Mouse (Mus musculus) gastrocnemius, postnatal 14 days (tissue): Measurements from ENCODE around the gene Crls1. TPM values are rescaled to one million over a fixed set of nuclear protein-coding genes. Genes with fewer than 3 reads are reported as not detected.

Experiments used
- DNase-seq: peaks from one replicate; pipeline ENCODE4 v3.0.0; 2021; ENCODE audit warnings: mixed read lengths
- intact Hi-C: fragments of 180-260 bp; cut with DNase I; formaldehyde crosslinking; loops from one replicate; pipeline ENCODE4 v1.15.1; 2025; ENCODE audit warnings: low total_unique reads
- total RNA-seq, 2 experiments: library from RNA; stranded (reverse); gene quantifications; 2 replicates each; pipeline ENCODE4 v1.2.3; 2021

Crls1 gene
- total RNA-seq, 2 experiments from 2014 or later = 14.2 to 15.8 TPM

GRCm38 (mm10) chr2:132880844-132881645 lies 34.6 kb downstream of the Crls1 start, which contains the start of gene Lrrn4:
Lrrn4 (minus strand) TSS chr2:132880891.
- no peak for DNase-seq
- intact Hi-C loops = no loop called here

DNA sequence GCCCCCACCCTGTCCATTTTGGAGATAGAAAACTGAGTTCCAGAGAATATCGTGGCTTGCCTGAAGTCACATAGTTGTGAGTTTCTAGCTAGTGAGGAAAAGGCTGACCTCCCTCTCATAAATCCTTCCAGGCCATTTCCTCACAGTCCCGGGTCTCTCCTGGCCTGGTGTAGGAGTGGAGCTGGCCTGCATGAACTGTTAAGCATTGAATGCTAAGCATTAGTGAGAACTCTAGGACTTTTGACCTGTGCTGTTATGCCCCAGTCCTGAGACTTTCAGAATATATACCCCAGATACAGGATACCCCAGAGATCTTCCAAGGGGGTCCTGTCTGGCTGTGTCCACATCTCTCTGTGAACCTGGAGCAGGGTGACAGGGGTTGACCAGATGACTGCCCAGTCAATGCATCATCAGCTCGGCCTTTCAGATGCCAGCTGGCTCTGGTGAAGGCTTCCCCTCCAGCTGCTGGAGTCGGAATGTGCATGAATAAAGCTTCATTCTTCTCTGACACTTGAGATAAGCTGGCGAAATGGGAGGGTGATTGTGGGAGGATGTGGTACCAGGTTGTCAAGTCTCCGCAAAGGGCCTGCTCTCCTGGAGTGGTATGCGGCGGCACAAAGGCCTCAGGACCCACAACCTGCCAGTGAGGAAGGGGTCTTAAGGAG lies 38.0 kb downstream of the Crls1 start:
- DNase-seq = no peak
- intact Hi-C loops = no loop called here

- no peak for DNase-seq
Observed at GRCm38 (mm10) chr2:132885312-132885711, 38.8 kb downstream of the Crls1 start.

DNA sequence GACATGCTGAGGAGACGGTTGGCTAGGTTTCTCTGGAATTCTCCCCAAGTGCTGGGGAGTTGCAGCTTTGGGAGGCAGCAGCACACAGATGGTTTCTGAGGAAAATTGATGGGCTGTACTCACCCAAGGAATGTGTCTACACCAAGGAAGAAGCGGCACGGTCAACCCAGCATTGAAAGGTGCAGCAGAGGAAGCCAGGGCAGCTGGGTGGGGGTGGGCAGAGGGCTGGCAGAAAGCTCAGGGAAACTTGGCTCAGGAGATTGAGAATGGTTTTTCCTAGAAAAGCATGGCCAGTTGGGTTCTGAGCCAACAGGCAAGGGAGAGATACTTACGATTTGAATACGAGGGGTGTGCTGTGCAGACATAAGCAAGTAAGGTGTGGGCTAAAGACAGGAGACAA lies 47.4 kb downstream of the Crls1 start:
- no peak for DNase-seq
- intact Hi-C loops = no loop called here

More at GRCm38 (mm10) chr2:132885312-132885711, 38.8 kb downstream of the Crls1 start:
- intact Hi-C loops = no loop called here

DNA sequence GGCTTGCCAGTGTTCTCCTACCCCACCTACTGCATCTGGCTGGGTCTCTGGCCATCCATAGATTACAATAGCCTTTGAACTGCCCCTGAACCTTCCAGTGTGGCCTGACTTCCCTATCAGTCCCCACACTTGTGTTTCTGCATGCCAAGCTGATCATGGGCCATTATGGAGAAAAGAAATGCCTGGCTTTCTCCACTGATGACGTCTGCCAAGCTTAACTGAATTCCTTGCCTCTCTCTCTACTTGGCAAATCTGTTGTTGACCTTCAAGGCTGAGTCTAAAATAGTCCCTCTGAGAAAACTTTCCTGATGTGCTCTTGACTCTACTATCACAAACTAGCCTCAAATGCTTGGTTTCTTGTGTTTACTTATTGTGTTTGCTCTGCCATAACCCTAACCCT lies 51.7 kb downstream of the Crls1 start:
- intact Hi-C loops = no loop called here
- no peak for DNase-seq

DNA sequence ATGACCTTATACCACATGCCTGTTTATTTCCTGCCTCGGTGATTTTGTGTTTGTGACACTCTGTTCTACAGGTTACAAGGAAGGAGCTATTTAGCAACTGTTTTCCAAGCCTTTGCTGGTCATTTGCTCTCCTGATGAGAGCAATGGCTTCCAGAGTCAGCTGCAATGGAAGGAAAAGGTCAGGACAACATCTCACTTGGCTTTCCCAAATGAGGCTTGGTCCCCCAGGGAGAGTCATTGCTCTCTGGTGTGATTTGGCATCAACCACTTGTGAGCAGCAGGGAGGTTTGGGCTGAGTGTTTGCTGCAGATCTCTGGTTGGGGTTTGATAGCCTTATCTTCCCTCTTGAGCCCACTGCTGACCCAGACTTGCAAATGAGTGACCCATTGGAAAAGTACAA lies 54.1 kb downstream of the Crls1 start:
- DNase-seq = no peak
- intact Hi-C loops = loop anchor here (5.0 kb wide), 1 partner anchor 383 kb away; no protein-coding TSS in a partner anchor

- DNase-seq = no peak
- intact Hi-C loops = loop anchor here (5.0 kb wide), 1 partner anchor 384 kb away; no protein-coding TSS in a partner anchor
Observed at GRCm38 (mm10) chr2:132901636-132902035, 55.2 kb downstream of the Crls1 start.

- intact Hi-C loops = loop anchor here (5.0 kb wide), 1 partner anchor 385 kb away; no protein-coding TSS in a partner anchor
Observed at GRCm38 (mm10) chr2:132902056-132902455, 55.6 kb downstream of the Crls1 start.

GRCm38 (mm10) chr2:132903498-132903897 lies 57.0 kb downstream of the Crls1 start:
- peak; percentile 6 for DNase-seq

More at GRCm38 (mm10) chr2:132902056-132902455, 55.6 kb downstream of the Crls1 start:
- DNase-seq = no peak

GRCm38 (mm10) chr2:132904961-132905360 lies 58.5 kb downstream of the Crls1 start:
- intact Hi-C loops = loop anchor here (5.0 kb wide), 2 partner anchors 58 to 388 kb away; partner anchors contain the start of gene Crls1
- no peak for DNase-seq

More at GRCm38 (mm10) chr2:132903498-132903897, 57.0 kb downstream of the Crls1 start:
- intact Hi-C loops = loop anchor here (5.0 kb wide), 1 partner anchor 386 kb away; no protein-coding TSS in a partner anchor

DNA sequence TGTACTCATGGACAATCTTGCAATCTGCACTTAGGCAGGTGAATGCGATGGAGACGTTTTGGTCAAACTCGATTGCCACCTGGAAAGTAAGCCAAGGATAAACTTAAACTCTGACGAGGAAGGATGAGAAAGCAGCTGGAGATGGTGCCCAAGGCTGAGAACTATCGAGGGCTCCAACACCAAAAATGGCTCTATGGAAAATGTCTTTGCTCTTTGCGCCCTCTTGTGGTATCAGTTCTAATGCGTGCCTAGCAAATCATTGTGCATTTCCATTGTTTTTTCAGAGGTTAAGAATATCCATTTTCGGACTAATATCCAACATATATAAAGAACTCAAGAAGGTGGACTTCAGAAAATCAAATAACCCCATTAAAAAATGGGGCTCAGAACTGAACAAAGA lies 60.3 kb downstream of the Crls1 start:
- peak; percentile 8 for DNase-seq
- intact Hi-C loops = loop anchor here (5.0 kb wide), 1 partner anchor 59 kb away; the partner anchor contains the start of gene Crls1

GRCm38 (mm10) chr2:132914785-132915184 lies 68.3 kb downstream of the Crls1 start:
- DNase-seq = no peak
- intact Hi-C loops = no loop called here

Other genes starting within 250 kb of the Crls1 start
- 1 to 10 TPM; 3.1 to 3.2 TPM for gene Shld1, start 159.7 kb upstream of the Crls1 start, total RNA-seq
- gene Chgb, start 65.4 kb upstream of the Crls1 start, total RNA-seq = under 1 TPM; 0.18 to 0.21 TPM
- gene Trmt6, start 30.6 kb upstream of the Crls1 start, total RNA-seq = 1 to 10 TPM; 6.2 to 7.5 TPM
- 1 to 10 TPM; 1.1 to 1.5 TPM for gene Mcm8, start 30.5 kb upstream of the Crls1 start, total RNA-seq
- not detected for gene Lrrn4, start 34.2 kb downstream of the Crls1 start, total RNA-seq
- not detected for gene Fermt1, start 99.2 kb downstream of the Crls1 start, total RNA-seq